Mouse (Mus musculus): ENCODE measurements around the gene Dolk. TPM values are rescaled to one million over a fixed set of nuclear protein-coding genes. Genes with fewer than 3 reads are reported as not detected.

The Dolk gene
- polyA plus RNA-seq, 1 experiment from 2014 or later = 25.6 TPM

GRCm38 (mm10) chr2:30240267-30240666 lies 45.9 kb downstream of the Dolk start, which contains the start of gene Gm28035:
TSS of gene Gm28035 (plus strand) at chr2:30240567.
- Histone ChIP-seq H3K27ac (no peak within 1 kb of the TSS), H3K4me2 (peak within 1 kb of the TSS; percentile 83), H3K9me3 (no peaks in the 10 kb centered on the region), H3K36me3 (replicated peaks) (peaks cover 55% of the 10 kb centered on the region), H3K4me3 (replicated peaks) (peak within 1 kb of the TSS; percentile 81; the same call in 1 of the 2 replicates), H3K27me3 (no peaks in the 10 kb centered on the region), H3K9ac (no peak within 1 kb of the TSS), H3K4me1 (peaks cover 37% of the 10 kb centered on the region)
- ATAC-seq (ENCODE audit: low FRiP score) = no peak
- 83% methylated on average over 2 of the region's 2 CpGs for WGBS

- Histone ChIP-seq H3K27ac (no peak overlapping the region), H3K4me3 (replicated peaks) (no peak overlapping the region), H3K4me1 (peaks cover 37% of the 10 kb centered on the region), H3K9me3 (no peaks in the 10 kb centered on the region), H3K4me2 (peak overlapping the region; percentile 83; the same call in 1 of the 2 replicates), H3K36me3 (replicated peaks) (peaks cover 50% of the 10 kb centered on the region), H3K9ac (no peak overlapping the region), H3K27me3 (no peaks in the 10 kb centered on the region)
- no peak for ATAC-seq (ENCODE audit: low FRiP score)
- 93% methylated on average over 4 of the region's 4 CpGs for WGBS
Observed at GRCm38 (mm10) chr2:30239777-30240176, 46.4 kb downstream of the Dolk start.

DNA sequence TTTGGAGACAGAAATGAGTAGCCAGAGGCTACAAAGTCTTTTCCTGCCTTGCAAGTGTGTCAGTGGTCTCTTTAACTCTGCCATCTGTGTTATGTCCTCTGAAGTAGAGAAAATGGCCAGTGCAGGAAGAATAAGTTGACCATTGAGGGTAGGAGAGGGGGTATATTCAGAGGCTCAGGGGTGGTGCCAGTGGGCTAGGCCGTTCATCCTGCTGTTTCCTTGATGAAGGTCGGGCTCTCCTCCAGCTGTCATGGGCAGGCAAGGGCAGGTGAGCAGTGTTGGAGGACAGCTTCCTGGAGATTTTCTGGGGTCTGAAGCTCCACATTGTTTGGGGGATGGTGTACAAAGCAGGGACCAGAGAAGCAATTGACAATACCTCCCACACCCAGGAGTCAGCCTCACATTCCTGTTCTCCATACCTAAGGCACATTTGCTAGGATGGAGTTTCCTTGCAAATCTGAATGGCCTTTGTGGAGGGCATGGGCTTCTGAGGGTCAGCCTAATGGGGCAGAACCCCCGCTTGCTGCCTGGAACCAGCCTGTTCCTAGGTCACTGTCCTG lies 47.1 kb downstream of the Dolk start:
- H3K4me2 ChIP-seq = peak overlapping the region; percentile 83
- WGBS = 75% methylated on average over 3 of the region's 3 CpGs
- H3K4me3 ChIP-seq (replicated peaks) = peak overlapping the region; percentile 81
- H3K9me3 ChIP-seq = no peaks in the 10 kb centered on the region
- peaks cover 42% of the 10 kb centered on the region for H3K36me3 ChIP-seq (replicated peaks)
- H3K4me1 ChIP-seq = peaks cover 37% of the 10 kb centered on the region
- ATAC-seq (ENCODE audit: low FRiP score) = no peak
- H3K27ac ChIP-seq = no peak overlapping the region
- H3K9ac ChIP-seq = peak overlapping the region; percentile 90
- no peaks in the 10 kb centered on the region for H3K27me3 ChIP-seq

DNA sequence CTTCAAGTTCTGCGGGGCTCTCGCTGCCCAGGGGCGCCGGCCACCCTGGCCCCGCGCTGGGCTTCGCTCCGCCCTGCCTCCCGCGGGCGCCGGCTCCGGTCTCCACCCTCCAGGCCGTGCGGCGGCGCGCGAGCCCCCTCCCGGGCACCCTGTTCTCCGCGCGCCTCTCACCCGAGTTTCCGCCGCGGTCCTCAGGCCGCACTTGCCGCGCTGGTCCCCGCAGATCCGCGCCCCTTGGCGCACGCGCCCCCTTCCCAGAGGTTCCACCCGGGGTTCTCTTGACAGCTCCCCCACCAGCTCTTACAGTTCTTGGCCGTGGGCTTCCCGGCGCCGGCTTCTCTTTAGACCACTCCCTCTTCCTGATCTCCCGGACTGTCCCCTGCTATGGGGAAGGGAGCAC lies 48.3 kb downstream of the Dolk start:
- no peaks in the 10 kb centered on the region for H3K9me3 ChIP-seq
- H3K4me1 ChIP-seq = peaks cover 37% of the 10 kb centered on the region
- WGBS = 0% methylated on average over 29 of the region's 42 CpGs
- peak overlapping the region; percentile 90 for H3K9ac ChIP-seq
- peak overlapping the region; percentile 83 for H3K4me2 ChIP-seq
- no peaks in the 10 kb centered on the region for H3K27me3 ChIP-seq
- H3K27ac ChIP-seq = peak overlapping the region; percentile 92
- peaks cover 31% of the 10 kb centered on the region for H3K36me3 ChIP-seq (replicated peaks)
- peak overlapping the region; percentile 81 for H3K4me3 ChIP-seq (replicated peaks)
- peak; percentile 91 for ATAC-seq (ENCODE audit: low FRiP score)

GRCm38 (mm10) chr2:30237199-30237880 lies 48.8 kb downstream of the Dolk start, which contains the start of gene Lrrc8a:
TSS of gene Lrrc8a (plus strand) at chr2:30237715.
- under 1% methylated on average over 67 of the region's 67 CpGs for WGBS
- H3K27me3 ChIP-seq = no peaks in the 10 kb centered on the region
- ATAC-seq (ENCODE audit: low FRiP score) = peak; percentile 99

DNA sequence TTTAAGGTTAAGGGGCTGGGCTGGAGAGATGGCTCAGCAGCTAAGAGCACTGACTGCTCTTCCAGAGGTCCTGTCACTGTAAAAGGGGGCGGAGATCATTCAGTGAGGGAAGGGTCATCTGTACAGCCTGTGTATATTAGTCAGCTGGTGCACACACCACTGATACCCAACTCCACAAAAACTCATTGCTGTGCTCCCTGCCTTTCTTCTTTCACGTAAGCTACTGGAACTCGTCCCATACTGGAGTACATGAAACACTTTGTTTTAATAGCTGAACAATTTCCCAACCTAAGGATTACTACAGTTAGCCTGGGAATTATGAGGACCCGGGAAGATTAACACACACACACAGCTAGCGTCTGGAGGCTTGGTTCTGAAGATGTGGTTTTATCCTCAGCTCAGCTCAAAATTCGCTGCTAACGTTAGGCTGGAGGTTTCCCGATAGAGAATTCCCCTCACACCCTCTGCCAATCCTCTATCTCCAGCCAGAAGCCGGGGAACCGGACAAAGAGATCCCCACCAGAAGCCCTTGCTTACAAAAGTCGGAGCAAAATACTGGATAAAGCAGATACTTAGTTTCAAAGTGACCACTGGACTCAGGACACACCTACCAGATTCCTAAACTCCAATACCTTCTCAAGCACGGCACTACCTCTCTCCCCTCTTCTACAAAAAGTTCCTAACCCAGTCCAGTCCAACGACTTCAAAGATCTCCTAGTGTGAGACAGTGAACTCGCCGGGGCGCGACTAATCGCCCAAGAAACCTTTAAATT lies 49.5 kb downstream of the Dolk start:
- H3K36me3 ChIP-seq (replicated peaks) = peaks cover 19% of the 10 kb centered on the region
- H3K4me3 ChIP-seq (replicated peaks) = peak overlapping the region; percentile 81
- peak overlapping the region; percentile 72 for H3K9ac ChIP-seq
- no peaks in the 10 kb centered on the region for H3K9me3 ChIP-seq
- no peaks in the 10 kb centered on the region for H3K27me3 ChIP-seq
- H3K27ac ChIP-seq = peak overlapping the region; percentile 70
- peaks cover 29% of the 10 kb centered on the region for H3K4me1 ChIP-seq
- peak overlapping the region; percentile 74 for H3K4me2 ChIP-seq
- peak; percentile 10; the same call in 1 of the 2 replicates for ATAC-seq (ENCODE audit: low FRiP score)
- WGBS = 5% methylated on average over 18 of the region's 18 CpGs

More at GRCm38 (mm10) chr2:30237199-30237880, 48.8 kb downstream of the Dolk start, which contains the start of gene Lrrc8a:
- Histone ChIP-seq H3K36me3 (replicated peaks) (peaks cover 26% of the 10 kb centered on the region), H3K27ac (peak within 1 kb of the TSS; percentile 92), H3K9me3 (no peaks in the 10 kb centered on the region), H3K4me2 (peak within 1 kb of the TSS; percentile 83), H3K9ac (peak within 1 kb of the TSS; percentile 90), H3K4me1 (peaks cover 32% of the 10 kb centered on the region), H3K4me3 (replicated peaks) (peak within 1 kb of the TSS; percentile 81)

DNA sequence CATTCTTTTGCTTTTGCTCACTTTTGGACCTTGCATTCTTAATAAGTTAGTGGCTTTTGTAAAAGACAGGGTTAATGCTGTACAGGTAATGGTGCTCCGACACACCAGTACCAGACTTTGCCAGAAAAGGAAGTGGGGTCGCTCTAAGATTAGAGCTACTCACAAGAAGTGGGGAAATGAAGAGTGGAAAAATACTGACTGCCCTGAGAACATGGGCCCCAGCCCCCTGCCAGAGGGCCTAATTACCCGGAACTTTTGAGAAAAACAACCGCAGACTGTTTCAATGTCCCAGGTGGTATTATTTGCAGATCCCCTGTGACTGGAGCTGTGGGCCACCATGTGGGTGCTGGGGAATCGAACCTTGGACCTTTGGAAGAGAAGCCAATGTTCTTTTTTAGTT lies 50.5 kb downstream of the Dolk start:
- Histone ChIP-seq H3K27me3 (no peaks in the 10 kb centered on the region), H3K27ac (no peak overlapping the region), H3K4me3 (replicated peaks) (no peak overlapping the region), H3K4me1 (peaks cover 29% of the 10 kb centered on the region), H3K36me3 (replicated peaks) (peaks cover 8% of the 10 kb centered on the region), H3K4me2 (no peak overlapping the region), H3K9me3 (no peaks in the 10 kb centered on the region), H3K9ac (no peak overlapping the region)
- no peak for ATAC-seq (ENCODE audit: low FRiP score)
- 88% methylated on average over 5 of the region's 5 CpGs for WGBS

Other genes starting within 250 kb of the Dolk start
- gene Wdr34, start 237.5 kb downstream of the Dolk start, polyA plus RNA-seq (2016; fragmentation: Nextera tagmentation; extraction: Ambion mirVana) = 42.3 and 42.5 TPM in 2 replicates
- 774 and 776 TPM in 2 replicates for gene Set, start 229.0 kb downstream of the Dolk start, polyA plus RNA-seq (2016; fragmentation: Nextera tagmentation; extraction: Ambion mirVana)
- gene Pkn3, start 208.7 kb downstream of the Dolk start, polyA plus RNA-seq (2016; fragmentation: Nextera tagmentation; extraction: Ambion mirVana) = 10.3 TPM in 2 replicates
- gene Zdhhc12, start 192.7 kb downstream of the Dolk start, polyA plus RNA-seq (2016; fragmentation: Nextera tagmentation; extraction: Ambion mirVana) = 22.9 TPM in 2 replicates
- gene Zer1, start 161.7 kb downstream of the Dolk start, polyA plus RNA-seq (2016; fragmentation: Nextera tagmentation; extraction: Ambion mirVana) = 9.2 and 9.5 TPM in 2 replicates
- 8.3 and 14.0 TPM in 2 replicates for gene Tbc1d13, start 152.6 kb downstream of the Dolk start, polyA plus RNA-seq (2016; fragmentation: Nextera tagmentation; extraction: Ambion mirVana)
- gene Endog, start 114.8 kb downstream of the Dolk start, polyA plus RNA-seq (2016; fragmentation: Nextera tagmentation; extraction: Ambion mirVana) = 9.7 and 13.4 TPM in 2 replicates
- 67.0 and 69.2 TPM in 2 replicates for gene Spout1, start 107.9 kb downstream of the Dolk start, polyA plus RNA-seq (2016; fragmentation: Nextera tagmentation; extraction: Ambion mirVana)
- gene Kyat1, start 80.5 kb downstream of the Dolk start, polyA plus RNA-seq (2016; fragmentation: Nextera tagmentation; extraction: Ambion mirVana) = 9.0 and 9.4 TPM in 2 replicates
- 22.8 and 35.9 TPM in 2 replicates for gene Lrrc8a, start 48.6 kb downstream of the Dolk start, polyA plus RNA-seq (2016; fragmentation: Nextera tagmentation; extraction: Ambion mirVana)
- 0.29 and 0.64 TPM in 2 replicates for gene Gm28035, start 45.8 kb downstream of the Dolk start, polyA plus RNA-seq (2016; fragmentation: Nextera tagmentation; extraction: Ambion mirVana)
- gene Phyhd1, start 20.1 kb downstream of the Dolk start, polyA plus RNA-seq (2016; fragmentation: Nextera tagmentation; extraction: Ambion mirVana) = 5.0 and 5.4 TPM in 2 replicates
- gene Gm28038, start 5.3 kb downstream of the Dolk start, polyA plus RNA-seq (2016; fragmentation: Nextera tagmentation; extraction: Ambion mirVana) = not detected in 2 replicates
- 42.3 and 47.0 TPM in 2 replicates for gene Nup188, start 63 bp upstream of the Dolk start, polyA plus RNA-seq (2016; fragmentation: Nextera tagmentation; extraction: Ambion mirVana)
- gene Sh3glb2, start 73.0 kb upstream of the Dolk start, polyA plus RNA-seq (2016; fragmentation: Nextera tagmentation; extraction: Ambion mirVana) = 99.8 and 110 TPM in 2 replicates
- 24.4 and 25.2 TPM in 2 replicates for gene Miga2, start 77.9 kb upstream of the Dolk start, polyA plus RNA-seq (2016; fragmentation: Nextera tagmentation; extraction: Ambion mirVana)
- gene Dolpp1, start 105.9 kb upstream of the Dolk start, polyA plus RNA-seq (2016; fragmentation: Nextera tagmentation; extraction: Ambion mirVana) = 51.4 and 52.3 TPM in 2 replicates
- gene Crat, start 129.5 kb upstream of the Dolk start, polyA plus RNA-seq (2016; fragmentation: Nextera tagmentation; extraction: Ambion mirVana) = 22.5 and 23.0 TPM in 2 replicates
- 131 and 144 TPM in 2 replicates for gene Ptpa, start 129.7 kb upstream of the Dolk start, polyA plus RNA-seq (2016; fragmentation: Nextera tagmentation; extraction: Ambion mirVana)
- gene Ier5l, start 187.9 kb upstream of the Dolk start, polyA plus RNA-seq (2016; fragmentation: Nextera tagmentation; extraction: Ambion mirVana) = 2.3 and 2.7 TPM in 2 replicates

All from forebrain, embryonic 12.5 days (tissue).